Mouse (Mus musculus) C2C12 (cell line): ENCODE measurements around the gene Schip1.

Source experiments
- CEBPB ChIP-seq: IDR thresholded peaks from one replicate; pipeline ENCODE4 v1.6.1; 2011; ENCODE audit warnings: low read depth, mild to moderate bottlenecking, control low read depth, moderate library complexity
- CTCF ChIP-seq: IDR thresholded peaks from one replicate; pipeline ENCODE4 v1.5.1; 2011; ENCODE audit not compliant: control insufficient read depth, insufficient read depth, insufficient read length
- FOSL1 ChIP-seq: IDR thresholded peaks from one replicate; pipeline ENCODE4 v1.8.0; 2011; ENCODE audit warnings: mild to moderate bottlenecking, low read length; ENCODE audit not compliant: poor library complexity, insufficient read depth, severe bottlenecking
- MAX ChIP-seq: IDR thresholded peaks from one replicate; pipeline ENCODE4 v1.6.1; 2011; ENCODE audit warnings: mild to moderate bottlenecking, control low read depth
- MYOD1 ChIP-seq: IDR thresholded peaks from one replicate; pipeline ENCODE4 v1.6.1; 2011; ENCODE audit warnings: low read depth; ENCODE audit not compliant: control insufficient read depth, insufficient read length
- MYOG ChIP-seq: IDR thresholded peaks from one replicate; pipeline ENCODE4 v1.6.1; 2011; ENCODE audit not compliant: control insufficient read depth, insufficient read length; ENCODE audit errors: extremely low read depth
- USF1 ChIP-seq: IDR thresholded peaks from one replicate; pipeline ENCODE4 v1.6.1; 2011; ENCODE audit warnings: low read depth, mild to moderate bottlenecking, control low read depth, moderate library complexity

DNA sequence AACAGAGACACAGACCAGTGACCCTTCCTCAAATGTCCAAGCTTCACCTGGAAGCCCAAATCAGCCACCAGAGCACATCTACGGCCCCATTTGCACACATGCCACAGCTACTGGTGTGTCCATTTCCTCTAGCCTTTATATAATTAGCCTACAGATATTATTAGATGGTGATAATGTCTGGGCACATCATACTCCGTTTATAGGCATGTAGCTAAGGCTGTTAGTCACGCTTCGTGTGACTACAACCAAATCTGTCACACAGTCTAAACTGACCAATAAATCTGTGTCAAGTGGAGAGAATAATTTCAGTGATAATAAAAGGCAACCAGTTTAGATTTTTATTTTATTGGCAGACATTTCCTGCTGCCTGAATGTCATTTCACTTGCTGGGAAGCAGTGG, 338.7 kb downstream of the Schip1 start:
- no peak for TF ChIP-seq CTCF
- TF ChIP-seq MYOG = no peak
- no peak for TF ChIP-seq CEBPB
- TF ChIP-seq USF1 = no peak
- TF ChIP-seq MAX = no peak
- no peak for TF ChIP-seq MYOD1
- TF ChIP-seq FOSL1 = no peak
